Mouse (Mus musculus) kidney, adult 2 months (tissue): ENCODE results near the gene Ttc7. TPM values are rescaled to one million over a fixed set of nuclear protein-coding genes. Genes with fewer than 3 reads are reported as not detected.

ENCODE experiments used
- DNase-seq: peaks from one replicate; pipeline ENCODE4 v3.0.0; 2021
- H3K27ac ChIP-seq: fragments of 200-500 bp; 2 replicates; pipeline ENCODE4 v1.5.1; 2012; ENCODE audit warnings: low read depth, low read length, control low read depth, inconsistent platforms; ENCODE audit not compliant: insufficient read depth
- H3K27me3 ChIP-seq: fragments of 200-500 bp; replicated peaks from 2 replicates; pipeline ENCODE4 v1.6.1; 2012; ENCODE audit warnings: mild to moderate bottlenecking, moderate library complexity, low read length, inconsistent platforms; ENCODE audit not compliant: control insufficient read depth, insufficient read depth
- H3K36me3 ChIP-seq: fragments of 200-500 bp; 2 replicates; pipeline ENCODE4 v1.6.1; 2012; ENCODE audit warnings: mild to moderate bottlenecking, moderate library complexity, low read length, inconsistent platforms; ENCODE audit not compliant: control insufficient read depth, insufficient read depth
- H3K4me1 ChIP-seq: fragments of 200-500 bp; 2 replicates; pipeline ENCODE4 v1.6.1; 2011; ENCODE audit warnings: low read length; ENCODE audit not compliant: control insufficient read depth, insufficient read depth
- H3K4me3 ChIP-seq: fragments of 200-500 bp; 2 replicates; pipeline ENCODE4 v1.5.1; 2011; ENCODE audit warnings: mild to moderate bottlenecking, low read depth, low read length, control low read depth; ENCODE audit not compliant: insufficient read depth
- CTCF ChIP-seq: fragments of 200-500 bp; conservative IDR thresholded peaks from 2 replicates; pipeline ENCODE4 v1.5.1; 2011; ENCODE audit warnings: low read depth, mild to moderate bottlenecking, control low read depth, low read length, moderate library complexity, mixed read lengths; ENCODE audit not compliant: insufficient read depth, insufficient read length
- POLR2A ChIP-seq: fragments of 200-500 bp; IDR thresholded peaks from one replicate; pipeline ENCODE4 v1.6.1; 2011; ENCODE audit warnings: low read depth, low read length, control low read depth
- WGBS: fragments of 180-500 bp; shearing (Covaris S2); methylation state at CpG from one replicate; pipeline ENCODE4 v1.1.7; 2018; 5-methylcytosine and 5-hydroxymethylcytosine counted together
- polyA plus RNA-seq: library from polyadenylated mRNA; depleted of rRNA; stranded (reverse); fragments of >200 nt; gene quantifications from 2 replicates; pipeline ENCODE4 v1.2.3, GENCODE M21; 2012

The Ttc7 gene
- polyA plus RNA-seq, 1 experiment, result 68.6 TPM

GRCm38 (mm10) chr17:87337683-87338082 is 55.0 kb downstream of the Ttc7 start:
- H3K27ac ChIP-seq, result no peak overlapping the region
- peak; percentile 57 for DNase-seq
- no peaks in the 10 kb centered on the region for H3K27me3 ChIP-seq
- H3K4me1 ChIP-seq, result no peaks in the 10 kb centered on the region; the same call in 1 of the 2 replicates
- TF ChIP-seq POLR2A, result no peak
- TF ChIP-seq CTCF, result no peak
- WGBS, result 81% methylated on average over 7 of the region's 7 CpGs
- H3K36me3 ChIP-seq, result no peaks in the 10 kb centered on the region
- no peak overlapping the region for H3K4me3 ChIP-seq

GRCm38 (mm10) chr17:87339122-87339521 is 56.4 kb downstream of the Ttc7 start:
- peak; percentile 74 for DNase-seq
- Histone ChIP-seq H3K27me3 (no peaks in the 10 kb centered on the region), H3K4me3 (no peak overlapping the region), H3K36me3 (no peaks in the 10 kb centered on the region), H3K4me1 (peaks cover 5% of the 10 kb centered on the region; the same call in 1 of the 2 replicates), H3K27ac (no peak overlapping the region)
- TF ChIP-seq POLR2A (no peak), CTCF (no peak)
- 45% methylated on average over 1 of the region's 1 CpGs for WGBS

- Histone ChIP-seq H3K27ac (no peak overlapping the region), H3K36me3 (no peaks in the 10 kb centered on the region), H3K4me3 (no peak overlapping the region), H3K27me3 (no peaks in the 10 kb centered on the region), H3K4me1 (peaks cover 5% of the 10 kb centered on the region; the same call in 1 of the 2 replicates)
- WGBS, result 47% methylated on average over 8 of the region's 8 CpGs
- TF ChIP-seq POLR2A (no peak), CTCF (no peak)
- DNase-seq, result peak; percentile 56
Measured at GRCm38 (mm10) chr17:87343060-87343703, 60.5 kb downstream of the Ttc7 start.

GRCm38 (mm10) chr17:87344441-87345251 is 62.0 kb downstream of the Ttc7 start:
- TF ChIP-seq POLR2A (no peak), CTCF (no peak)
- no peak overlapping the region for H3K27ac ChIP-seq
- 71% methylated on average over 18 of the region's 18 CpGs for WGBS
- H3K36me3 ChIP-seq, result no peaks in the 10 kb centered on the region
- peaks cover 10% of the 10 kb centered on the region for H3K4me1 ChIP-seq
- no peak for DNase-seq
- no peak overlapping the region for H3K4me3 ChIP-seq
- no peaks in the 10 kb centered on the region for H3K27me3 ChIP-seq

GRCm38 (mm10) chr17:87345252-87345593 is 62.5 kb downstream of the Ttc7 start:
- 62% methylated on average over 4 of the region's 4 CpGs for WGBS
- H3K36me3 ChIP-seq, result no peaks in the 10 kb centered on the region
- H3K4me1 ChIP-seq, result peaks cover 16% of the 10 kb centered on the region
- DNase-seq, result no peak
- no peak overlapping the region for H3K27ac ChIP-seq
- H3K27me3 ChIP-seq, result no peaks in the 10 kb centered on the region
- TF ChIP-seq POLR2A, result no peak
- no peak for TF ChIP-seq CTCF
- H3K4me3 ChIP-seq, result no peak overlapping the region

GRCm38 (mm10) chr17:87348353-87348752 is 65.7 kb downstream of the Ttc7 start:
- H3K4me3 ChIP-seq, result no peak overlapping the region
- 77% methylated on average over 9 of the region's 9 CpGs for WGBS
- no peaks in the 10 kb centered on the region for H3K36me3 ChIP-seq
- DNase-seq, result no peak
- H3K4me1 ChIP-seq, result peaks cover 40% of the 10 kb centered on the region
- TF ChIP-seq POLR2A, result no peak
- TF ChIP-seq CTCF, result no peak
- H3K27ac ChIP-seq, result no peak overlapping the region
- H3K27me3 ChIP-seq, result no peaks in the 10 kb centered on the region

GRCm38 (mm10) chr17:87349069-87349468 is 66.4 kb downstream of the Ttc7 start:
- no peak for DNase-seq
- no peak overlapping the region for H3K27ac ChIP-seq
- no peaks in the 10 kb centered on the region for H3K27me3 ChIP-seq
- H3K4me3 ChIP-seq, result no peak overlapping the region
- 46% methylated on average over 9 of the region's 9 CpGs for WGBS
- no peak for TF ChIP-seq CTCF
- no peak for TF ChIP-seq POLR2A
- no peaks in the 10 kb centered on the region for H3K36me3 ChIP-seq
- peaks cover 40% of the 10 kb centered on the region for H3K4me1 ChIP-seq
